Mouse (Mus musculus) embryonic fibroblast, embryonic 13.5 days (primary cell): Measurements from ENCODE around the gene Urb1. TPM values are rescaled to one million over a fixed set of nuclear protein-coding genes. Genes with fewer than 3 reads are reported as not detected.

Experiments
- H3K27ac ChIP-seq: 2 replicates; pipeline ENCODE4 v1.5.1; 2012; ENCODE audit warnings: low read length, control low read depth, inconsistent platforms; ENCODE audit not compliant: insufficient read depth
- H3K4me1 ChIP-seq: 2 replicates; pipeline ENCODE4 v1.6.1; 2011; ENCODE audit warnings: low read length; ENCODE audit not compliant: control insufficient read depth, insufficient read depth
- H3K4me3 ChIP-seq: 2 replicates; pipeline ENCODE4 v1.5.1; 2011; ENCODE audit warnings: mild to moderate bottlenecking, control low read depth, low read length; ENCODE audit not compliant: insufficient read depth
- CTCF ChIP-seq: IDR thresholded peaks from 2 replicates; pipeline ENCODE4 v1.5.1; 2011; ENCODE audit warnings: mild to moderate bottlenecking, control low read depth, low read length, moderate library complexity, borderline replicate concordance; ENCODE audit not compliant: insufficient read depth
- POLR2A ChIP-seq: IDR thresholded peaks from 2 replicates; pipeline ENCODE4 v1.6.1; 2011; ENCODE audit warnings: low read depth, mild to moderate bottlenecking, control low read depth, low read length, moderate library complexity
- polyA plus RNA-seq: library from polyadenylated mRNA; stranded (reverse); fragments of >200 nt; gene quantifications from 2 replicates; pipeline ENCODE4 v1.2.4, GENCODE M21; 2011; ENCODE audit warnings: low read depth; ENCODE audit not compliant: missing spikeins, insufficient read length

Urb1 gene
- polyA plus RNA-seq, 1 experiment = 6.2 TPM

- Histone ChIP-seq H3K4me3 (no peak overlapping the region), H3K27ac (no peak overlapping the region), H3K4me1 (no peaks in the 10 kb centered on the region)
- no peak for TF ChIP-seq POLR2A
- no peak for TF ChIP-seq CTCF
These were observed 9.0 kb downstream of the Urb1 start for GRCm38 (mm10) chr16:90801251-90801650.

GRCm38 (mm10) chr16:90799840-90800239 lies 10.4 kb downstream of the Urb1 start:
- Histone ChIP-seq H3K4me3 (no peak overlapping the region), H3K4me1 (no peaks in the 10 kb centered on the region), H3K27ac (no peak overlapping the region)
- TF ChIP-seq POLR2A (no peak), CTCF (no peak)

- TF ChIP-seq POLR2A = no peak
- no peak for TF ChIP-seq CTCF
These were observed 11.4 kb downstream of the Urb1 start for GRCm38 (mm10) chr16:90798848-90799247.

GRCm38 (mm10) chr16:90798446-90798845 lies 11.8 kb downstream of the Urb1 start:
- TF ChIP-seq CTCF (no peak), POLR2A (no peak)

More at GRCm38 (mm10) chr16:90798848-90799247, 11.4 kb downstream of the Urb1 start:
- H3K27ac ChIP-seq = no peak overlapping the region
- no peaks in the 10 kb centered on the region for H3K4me1 ChIP-seq
- H3K4me3 ChIP-seq = no peak overlapping the region

GRCm38 (mm10) chr16:90794708-90795107 lies 15.5 kb downstream of the Urb1 start:
- H3K27ac ChIP-seq = no peak overlapping the region
- TF ChIP-seq POLR2A = no peak
- H3K4me3 ChIP-seq = no peak overlapping the region
- no peaks in the 10 kb centered on the region for H3K4me1 ChIP-seq

More at GRCm38 (mm10) chr16:90798446-90798845, 11.8 kb downstream of the Urb1 start:
- no peak overlapping the region for H3K27ac ChIP-seq
- no peaks in the 10 kb centered on the region for H3K4me1 ChIP-seq
- H3K4me3 ChIP-seq = no peak overlapping the region

GRCm38 (mm10) chr16:90792500-90792899 lies 17.7 kb downstream of the Urb1 start:
- TF ChIP-seq POLR2A = no peak
- no peak for TF ChIP-seq CTCF
- no peak overlapping the region for H3K4me3 ChIP-seq
- no peak overlapping the region for H3K27ac ChIP-seq
- no peaks in the 10 kb centered on the region for H3K4me1 ChIP-seq

GRCm38 (mm10) chr16:90792066-90792465 lies 18.1 kb downstream of the Urb1 start:
- H3K4me1 ChIP-seq = no peaks in the 10 kb centered on the region
- TF ChIP-seq POLR2A (no peak), CTCF (no peak)
- H3K4me3 ChIP-seq = no peak overlapping the region
- no peak overlapping the region for H3K27ac ChIP-seq

GRCm38 (mm10) chr16:90790946-90791345 lies 19.3 kb downstream of the Urb1 start:
- Histone ChIP-seq H3K4me3 (no peak overlapping the region), H3K4me1 (no peaks in the 10 kb centered on the region), H3K27ac (no peak overlapping the region)
- no peak for TF ChIP-seq POLR2A
- no peak for TF ChIP-seq CTCF

- Histone ChIP-seq H3K27ac (no peak overlapping the region), H3K4me3 (no peak overlapping the region), H3K4me1 (no peaks in the 10 kb centered on the region)
- TF ChIP-seq CTCF = no peak
- no peak for TF ChIP-seq POLR2A
These were observed 21.6 kb downstream of the Urb1 start for GRCm38 (mm10) chr16:90788580-90788979.

GRCm38 (mm10) chr16:90785257-90785656 lies 25.0 kb downstream of the Urb1 start:
- TF ChIP-seq CTCF (no peak), POLR2A (no peak)

GRCm38 (mm10) chr16:90783302-90783701 lies 26.9 kb downstream of the Urb1 start:
- no peak overlapping the region for H3K4me3 ChIP-seq
- no peak overlapping the region for H3K27ac ChIP-seq
- TF ChIP-seq CTCF (no peak), POLR2A (no peak)
- no peaks in the 10 kb centered on the region for H3K4me1 ChIP-seq

More at GRCm38 (mm10) chr16:90785257-90785656, 25.0 kb downstream of the Urb1 start:
- Histone ChIP-seq H3K4me1 (no peaks in the 10 kb centered on the region), H3K27ac (no peak overlapping the region), H3K4me3 (no peak overlapping the region)

GRCm38 (mm10) chr16:90779783-90780182 lies 30.4 kb downstream of the Urb1 start:
- H3K4me1 ChIP-seq = no peaks in the 10 kb centered on the region
- H3K4me3 ChIP-seq = no peak overlapping the region
- TF ChIP-seq CTCF (no peak), POLR2A (no peak)
- no peak overlapping the region for H3K27ac ChIP-seq
